Mouse (Mus musculus) urinary bladder, postnatal 14 days (tissue): Measurements from ENCODE around the gene Glrx5.

Experiments
- DNase-seq: peaks from one replicate; pipeline ENCODE4 v3.0.0; 2021; ENCODE audit warnings: low spot score

The Glrx5 gene

GRCm38 (mm10) chr12:105032147-105032831 lies at the start of gene Glrx5:
TSS of gene Glrx5 (plus strand) at chr12:105032688.
- peak; percentile 99 for DNase-seq

DNA sequence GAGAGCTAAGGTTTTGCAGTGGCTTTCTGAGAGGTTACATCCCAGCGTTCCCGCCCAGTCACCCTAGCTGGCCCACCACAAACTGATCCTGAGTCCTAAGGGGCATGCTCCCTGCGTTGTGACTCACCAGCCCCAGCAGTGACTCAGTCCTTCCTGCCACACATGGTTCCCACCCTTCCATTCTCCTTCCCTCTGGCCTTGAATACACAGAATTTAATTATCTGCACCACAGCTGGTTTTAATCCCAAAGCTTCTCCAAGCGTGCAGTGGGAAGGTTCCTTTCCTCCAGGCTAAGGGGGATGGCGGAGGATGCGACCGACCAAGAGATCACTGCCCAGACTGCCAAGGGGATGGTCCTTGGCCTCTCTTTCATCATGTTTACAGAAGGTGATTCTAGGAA lies 49.0 kb upstream of the Glrx5 start:
- DNase-seq = peak; percentile 53

DNA sequence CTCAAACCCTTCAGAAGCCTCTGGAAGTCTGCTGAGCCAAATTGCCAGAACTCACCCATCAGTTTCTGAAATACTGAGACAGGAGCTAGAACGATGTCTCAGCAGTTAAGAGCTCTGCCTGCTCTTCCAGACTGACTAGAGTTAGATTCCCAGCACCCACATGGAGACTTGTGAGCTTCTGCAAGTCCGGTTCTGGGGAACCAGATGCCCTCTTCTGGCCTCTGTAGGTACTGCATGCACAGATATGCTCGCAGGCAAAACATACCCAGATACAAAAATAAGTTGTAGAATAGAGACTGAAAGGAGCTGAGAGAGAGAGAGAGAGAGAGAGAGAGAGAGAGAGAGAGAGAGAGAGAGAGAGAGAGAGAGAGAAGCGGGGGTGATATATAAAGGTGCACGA lies 47.4 kb upstream of the Glrx5 start:
- DNase-seq = no peak

GRCm38 (mm10) chr12:104986001-104986400 lies 46.5 kb upstream of the Glrx5 start:
- DNase-seq = no peak

GRCm38 (mm10) chr12:104986781-104987180 lies 45.7 kb upstream of the Glrx5 start:
- no peak for DNase-seq

DNA sequence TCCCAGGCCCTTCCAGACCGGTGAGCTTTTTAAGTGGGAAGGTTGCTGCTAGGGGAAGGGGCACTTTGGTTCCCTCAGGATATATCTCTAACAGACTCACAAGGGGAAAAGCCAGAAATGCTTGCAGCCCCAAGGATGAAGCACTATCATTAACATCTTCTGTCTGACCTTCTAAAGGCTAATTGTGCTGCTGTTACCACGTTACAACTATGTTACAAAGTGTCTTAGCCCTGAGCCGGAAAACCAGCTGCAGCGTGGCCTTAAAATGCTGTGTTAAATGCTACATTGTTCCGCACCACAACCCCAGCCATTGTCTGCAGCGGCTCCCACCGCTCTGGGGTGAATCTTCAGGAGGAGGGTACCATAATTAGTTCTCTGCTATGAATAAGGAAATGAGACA lies 44.6 kb upstream of the Glrx5 start:
- DNase-seq = no peak

GRCm38 (mm10) chr12:104990741-104991454 lies 41.6 kb upstream of the Glrx5 start:
- no peak for DNase-seq

- DNase-seq = peak; percentile 31
These were observed 40.3 kb upstream of the Glrx5 start for GRCm38 (mm10) chr12:104992123-104992741.

GRCm38 (mm10) chr12:104992838-104993237 lies 39.6 kb upstream of the Glrx5 start:
- peak; percentile 40 for DNase-seq

DNA sequence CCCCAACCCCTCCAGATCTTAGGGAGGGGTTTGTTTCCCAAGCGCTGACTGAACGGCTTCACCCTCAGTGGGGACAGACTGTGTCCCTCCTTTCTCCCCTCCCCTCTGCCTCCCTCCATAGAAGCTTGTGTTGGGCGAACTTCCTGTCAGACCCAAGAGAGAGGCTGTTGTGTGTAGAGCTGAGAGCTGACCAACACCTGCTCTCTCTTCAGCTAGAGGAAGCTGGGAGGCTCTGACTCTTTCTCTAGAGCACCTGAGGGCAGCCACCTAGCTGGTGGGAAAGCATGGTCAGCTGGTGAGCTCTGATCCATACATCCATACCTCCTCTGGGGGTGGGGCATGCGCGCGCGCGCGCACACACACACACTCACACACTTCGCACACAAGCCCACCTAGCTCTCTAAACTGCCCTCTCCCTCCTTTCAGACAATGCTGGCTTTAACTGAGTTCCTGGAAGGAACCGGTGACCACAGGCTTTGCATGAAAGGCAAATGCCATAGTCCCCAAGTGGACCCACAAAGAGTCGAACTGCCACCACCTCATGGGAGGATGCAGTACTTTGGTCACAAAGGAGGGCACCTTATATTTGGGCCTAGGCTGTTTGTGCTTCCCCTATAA lies 37.1 kb upstream of the Glrx5 start:
- DNase-seq = no peak

GRCm38 (mm10) chr12:104996012-104996728 lies 36.3 kb upstream of the Glrx5 start:
- DNase-seq = no peak

GRCm38 (mm10) chr12:104997159-104997558 lies 35.3 kb upstream of the Glrx5 start:
- DNase-seq = no peak

- no peak for DNase-seq
These were observed 34.7 kb upstream of the Glrx5 start for GRCm38 (mm10) chr12:104997641-104998293.

- no peak for DNase-seq
These were observed 33.9 kb upstream of the Glrx5 start for GRCm38 (mm10) chr12:104998541-104998940.

GRCm38 (mm10) chr12:104999171-104999570 lies 33.3 kb upstream of the Glrx5 start:
- DNase-seq = no peak

DNA sequence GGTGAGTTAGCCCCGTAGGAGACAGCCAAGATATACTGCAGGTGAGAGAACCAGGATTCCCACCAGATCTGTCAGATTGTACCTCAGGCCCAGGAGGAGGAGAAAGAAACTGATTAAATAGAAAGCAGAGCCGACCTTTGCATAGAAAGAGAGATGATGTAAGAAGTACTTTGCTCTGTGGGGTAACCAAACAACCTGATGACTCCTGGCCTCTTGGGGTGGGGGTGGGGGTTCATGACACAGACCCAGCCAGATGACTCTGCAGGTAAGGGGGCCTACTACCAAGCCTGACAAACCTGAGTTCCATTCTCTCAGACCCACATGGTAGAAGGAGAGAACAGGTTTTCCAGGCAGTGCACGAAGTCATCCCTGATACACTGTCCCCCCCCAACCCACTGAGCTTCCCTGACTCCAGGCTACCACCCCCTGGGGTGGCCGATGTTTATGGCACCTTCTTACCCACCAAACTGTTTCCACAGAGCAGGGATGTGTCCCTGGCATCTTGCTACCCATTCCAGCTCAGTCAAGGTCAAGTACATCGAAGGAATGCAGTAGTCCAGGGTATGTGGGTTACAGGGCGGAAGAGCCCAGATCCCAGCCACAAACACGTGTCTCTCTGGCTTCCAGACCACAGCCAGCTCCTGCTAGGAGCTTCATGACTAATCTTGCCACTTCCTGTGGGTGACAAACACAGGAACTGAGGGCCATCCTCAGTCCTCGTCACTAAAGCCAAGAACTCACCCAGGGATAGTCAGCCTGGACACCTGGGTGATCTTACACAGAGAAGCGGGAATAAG lies 31.8 kb upstream of the Glrx5 start:
- no peak for DNase-seq

- DNase-seq = no peak
These were observed 31.2 kb upstream of the Glrx5 start for GRCm38 (mm10) chr12:105001317-105001716.

DNA sequence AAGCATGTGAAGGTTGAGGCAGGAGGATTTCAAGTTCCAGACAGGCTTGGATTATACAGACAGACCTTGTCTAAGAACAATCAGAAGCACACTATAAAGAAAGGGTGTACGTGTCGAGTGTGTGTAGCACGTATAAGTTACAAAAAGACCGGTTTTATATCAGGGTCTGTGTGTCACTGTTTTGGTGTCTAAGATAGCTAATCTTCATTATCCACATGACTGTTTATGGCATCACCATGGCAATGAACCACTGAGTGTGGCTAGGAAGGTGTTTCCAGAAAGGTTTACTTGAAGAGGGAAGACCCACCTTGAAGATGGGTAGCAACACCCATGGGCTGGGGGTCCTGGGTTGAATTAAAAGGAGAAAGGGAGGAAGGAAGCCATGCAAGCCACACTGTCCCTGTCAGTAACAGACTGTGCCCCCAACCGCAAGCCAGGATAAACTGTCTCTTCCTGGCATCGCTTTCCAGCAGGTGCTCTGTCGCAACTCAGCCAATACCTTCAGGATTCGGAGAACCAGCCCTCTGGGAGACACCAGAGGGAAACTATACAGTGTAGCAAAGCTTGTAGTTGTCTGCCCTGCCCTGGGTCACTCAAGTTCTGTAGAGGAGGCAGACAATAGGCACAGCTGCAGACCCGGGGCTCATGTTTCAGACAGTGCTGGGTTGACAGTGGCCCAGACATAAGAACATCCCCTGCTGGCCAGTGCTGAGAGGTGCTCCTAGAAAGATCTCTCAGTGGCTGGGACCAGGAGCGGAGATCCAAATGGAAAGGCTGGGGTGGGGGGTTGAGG lies 30.0 kb upstream of the Glrx5 start:
- no peak for DNase-seq

GRCm38 (mm10) chr12:105003158-105003557 lies 29.3 kb upstream of the Glrx5 start:
- DNase-seq = no peak

- peak; percentile 34 for DNase-seq
These were observed 28.8 kb upstream of the Glrx5 start for GRCm38 (mm10) chr12:105003715-105004114.
